Mouse (Mus musculus): ENCODE data around the gene Srgap2. TPM values are rescaled to one million over a fixed set of nuclear protein-coding genes. Genes with fewer than 3 reads are reported as not detected.
"Not testable (repeated sequence)": the region's sequence is repeated elsewhere in the genome, so short reads cannot be mapped to it uniquely, and the experiment has no call there.

Srgap2 gene
- 10 to 100 TPM; 83.4 to 92.0 TPM for total RNA-seq (2021)
- long read RNA-seq, experiment 1, partial matches to known transcripts, result 12 of 31 reads
- long read RNA-seq, experiment 1, other reads (novel, unspliced or antisense), result 17 of 31 reads
- long read RNA-seq, experiment 2, full-length matches to known transcripts, result 14 of 75 reads
- long read RNA-seq, experiment 2, partial matches to known transcripts, result 22 of 75 reads
- long read RNA-seq, experiment 2, other reads (novel, unspliced or antisense), result 39 of 75 reads

DNA sequence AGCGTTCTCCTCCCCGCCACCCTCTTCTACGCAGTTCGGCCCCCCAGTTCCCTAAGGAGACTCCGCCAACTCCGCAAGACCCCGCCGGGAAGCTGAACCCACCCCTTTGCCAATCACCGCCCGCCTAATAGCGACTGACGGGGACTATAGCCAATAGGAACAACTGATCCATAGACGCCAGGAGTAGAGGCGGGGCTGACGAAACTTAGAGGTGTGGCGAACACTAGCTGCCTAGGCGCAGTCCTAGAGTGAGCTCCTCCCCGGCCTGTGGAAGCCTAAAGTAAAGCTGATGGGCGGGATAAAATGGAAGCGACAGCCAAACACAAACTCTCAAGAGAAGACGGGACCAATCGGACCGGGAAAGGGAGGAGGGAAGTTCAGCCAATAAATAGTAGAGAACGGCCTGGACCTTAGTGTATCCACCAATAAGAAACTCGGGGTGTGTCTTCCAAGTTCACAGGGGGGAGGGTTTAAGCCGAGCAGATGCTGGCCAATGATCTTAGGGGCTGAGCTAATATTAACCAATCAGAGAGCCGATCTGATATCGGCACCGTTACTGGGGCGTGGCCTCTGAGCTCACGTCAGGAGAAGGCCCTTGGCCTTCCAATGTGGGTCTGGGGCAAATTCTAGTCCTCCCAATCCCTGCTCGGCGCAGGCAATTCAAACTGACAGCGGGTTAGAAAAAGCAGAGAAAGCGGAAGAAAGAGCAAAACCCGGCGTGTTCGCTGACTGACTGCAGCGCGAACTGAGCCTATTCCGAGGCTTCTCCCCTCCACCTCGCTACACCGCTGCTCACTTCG, at the start of gene Srgap2, which contains the start of gene Fam72a:
TSS of gene Srgap2 (minus strand) at position 72 of the 800 bp plus-strand sequence.
TSS of gene Fam72a (plus strand) at position 623 of the 800 bp plus-strand sequence.
- TF ChIP-seq CTCF (conservative IDR thresholded peaks at IDR 0.05), result no peak
- Histone ChIP-seq H3K4me3 (peak within 1 kb of the TSS; percentile 83), H3K27ac (peak within 1 kb of the TSS; percentile 95)
- DNase-seq (ENCODE audit: low spot score in 2 of 2), result peak; percentile 99

DNA sequence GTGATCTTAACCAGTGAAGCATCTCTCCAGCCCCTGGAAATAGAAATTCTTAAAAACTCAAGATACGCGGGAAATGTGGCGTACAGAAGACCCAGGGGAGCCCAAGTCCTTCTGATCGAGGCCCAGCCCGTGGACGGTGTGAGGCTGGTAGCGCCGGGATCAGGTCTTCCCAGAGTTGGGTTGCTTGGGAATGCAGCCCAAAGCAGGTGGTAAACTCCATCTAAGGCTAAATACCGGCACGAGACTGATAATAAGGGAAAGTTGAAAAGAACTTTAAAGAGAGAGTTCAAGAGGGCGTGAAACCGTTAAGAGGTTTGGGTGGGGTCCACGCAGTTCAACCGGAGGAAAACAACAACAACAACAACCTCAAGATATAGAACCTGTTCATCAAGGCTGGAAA, 46.6 kb upstream of the Srgap2 start:
- no peak overlapping the region for H3K4me3 ChIP-seq
- DNase-seq (ENCODE audit: low spot score in 2 of 2), result no peak
- TF ChIP-seq CTCF (conservative IDR thresholded peaks at IDR 0.05), result no peak
- no peak overlapping the region for H3K27ac ChIP-seq

DNA sequence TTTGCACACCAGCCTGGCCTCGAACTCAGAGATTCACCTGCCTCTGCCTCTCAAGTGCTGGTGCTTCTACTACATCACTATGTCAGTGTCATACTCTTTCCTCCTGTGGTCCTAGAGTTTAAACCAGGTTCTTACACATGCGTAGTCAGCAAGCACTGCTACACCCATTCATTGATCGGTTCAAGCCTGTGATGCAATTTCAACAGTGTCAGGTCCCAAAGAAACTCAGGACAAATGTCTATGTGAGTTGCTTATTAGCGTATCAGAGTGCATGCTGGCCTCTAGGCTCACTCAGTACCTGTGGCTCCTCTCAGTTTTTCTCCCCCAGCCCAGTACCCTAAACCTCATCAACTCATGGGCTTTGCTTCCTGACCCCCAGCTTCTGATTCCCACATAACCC, 43.2 kb upstream of the Srgap2 start:
- Histone ChIP-seq H3K27ac (no peak overlapping the region), H3K4me3 (no peak overlapping the region)
- TF ChIP-seq CTCF (conservative IDR thresholded peaks at IDR 0.05), result no peak
- no peak for DNase-seq (ENCODE audit: low spot score in 2 of 2)

DNA sequence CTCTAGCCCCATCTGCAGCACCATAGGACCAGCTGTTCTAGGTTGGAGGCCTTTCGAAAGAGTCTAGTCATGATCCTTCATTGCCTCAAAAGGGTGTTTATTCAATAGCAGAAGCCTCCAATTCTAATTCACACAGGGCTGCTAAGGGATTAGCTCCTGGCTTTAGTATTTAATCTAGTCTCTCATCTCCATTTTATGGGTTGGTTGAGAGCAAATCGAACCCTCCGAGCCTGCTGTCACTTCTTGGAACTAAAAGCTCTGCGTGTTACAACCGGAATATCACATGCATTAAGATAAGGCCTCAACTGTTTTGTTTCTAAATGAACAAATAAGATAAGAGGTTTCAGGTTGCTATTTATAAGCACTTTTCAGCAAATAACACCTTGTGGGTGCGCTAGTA, 42.6 kb upstream of the Srgap2 start:
- no peak for TF ChIP-seq CTCF (conservative IDR thresholded peaks at IDR 0.05)
- no peak for DNase-seq (ENCODE audit: low spot score in 2 of 2)
- no peak overlapping the region for H3K27ac ChIP-seq
- no peak overlapping the region for H3K4me3 ChIP-seq

DNA sequence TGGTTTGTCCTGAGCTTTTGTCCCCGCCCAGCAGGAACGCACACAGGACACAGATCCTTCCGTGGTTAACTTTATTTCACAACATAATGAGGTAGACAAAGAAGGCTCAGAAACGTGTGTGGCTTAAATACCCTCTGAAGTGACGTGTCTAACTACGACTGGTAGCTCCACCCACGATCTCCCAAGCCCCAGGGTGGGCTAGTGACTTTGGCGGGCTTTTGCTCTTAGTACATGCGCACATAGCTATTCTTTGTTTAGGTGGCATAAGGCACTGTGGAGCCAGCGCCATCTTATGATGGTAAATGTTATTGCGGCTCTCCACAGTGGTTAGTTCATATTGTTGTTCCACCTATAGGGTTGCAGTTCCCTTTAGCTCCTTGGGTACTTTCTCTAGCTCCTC, 38.9 kb upstream of the Srgap2 start:
- H3K27ac ChIP-seq; H3K4me3 ChIP-seq; DNase-seq (ENCODE audit: low spot score in 2 of 2): not testable (repeated sequence)
- TF ChIP-seq CTCF (conservative IDR thresholded peaks at IDR 0.05), result peak; percentile 64

DNA sequence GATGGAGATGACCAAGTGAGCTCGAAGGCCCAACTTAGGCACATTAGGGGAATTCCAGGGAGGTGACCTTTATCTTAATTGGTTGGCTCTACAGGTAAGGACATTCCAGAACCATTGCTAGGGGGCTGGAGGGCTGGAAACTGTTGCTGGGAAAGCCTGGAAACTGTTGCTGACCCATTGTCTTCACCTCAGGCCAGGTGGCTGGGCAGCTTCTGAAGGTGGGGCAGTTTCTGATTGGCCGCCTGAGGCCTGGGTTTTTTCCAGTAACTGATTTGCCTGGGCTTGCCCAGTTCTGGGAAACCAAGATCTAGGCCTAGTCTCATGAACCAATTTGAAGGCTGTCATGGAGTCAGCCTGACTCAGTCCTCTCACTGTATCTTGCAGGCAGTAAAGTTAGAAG, 34.9 kb upstream of the Srgap2 start:
- TF ChIP-seq CTCF (conservative IDR thresholded peaks at IDR 0.05), result no peak
- Histone ChIP-seq H3K4me3 (no peak overlapping the region), H3K27ac (no peak overlapping the region)
- no peak for DNase-seq (ENCODE audit: low spot score in 2 of 2)

DNA sequence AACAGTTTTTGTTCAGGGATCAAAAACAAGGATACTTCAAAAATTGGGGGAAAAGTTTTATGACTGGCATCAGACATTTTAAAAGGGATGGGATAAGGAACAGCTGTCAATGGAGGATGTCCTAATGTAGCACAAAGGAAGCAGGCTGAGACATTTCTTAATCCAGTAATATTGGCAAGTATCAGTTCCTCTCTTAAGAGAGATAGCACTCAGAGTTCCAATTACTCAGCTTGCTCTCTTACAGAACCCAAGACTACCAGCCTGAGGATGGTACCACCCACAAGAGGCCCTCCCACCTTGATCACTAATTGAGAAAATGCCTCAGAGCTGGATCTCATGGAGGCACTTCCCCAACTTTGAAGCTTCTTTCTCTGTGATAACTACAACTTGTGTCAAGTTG, 33.3 kb upstream of the Srgap2 start:
- Histone ChIP-seq H3K4me3 (no peak overlapping the region), H3K27ac (no peak overlapping the region)
- no peak for DNase-seq (ENCODE audit: low spot score in 2 of 2)
- TF ChIP-seq CTCF (conservative IDR thresholded peaks at IDR 0.05), result no peak

DNA sequence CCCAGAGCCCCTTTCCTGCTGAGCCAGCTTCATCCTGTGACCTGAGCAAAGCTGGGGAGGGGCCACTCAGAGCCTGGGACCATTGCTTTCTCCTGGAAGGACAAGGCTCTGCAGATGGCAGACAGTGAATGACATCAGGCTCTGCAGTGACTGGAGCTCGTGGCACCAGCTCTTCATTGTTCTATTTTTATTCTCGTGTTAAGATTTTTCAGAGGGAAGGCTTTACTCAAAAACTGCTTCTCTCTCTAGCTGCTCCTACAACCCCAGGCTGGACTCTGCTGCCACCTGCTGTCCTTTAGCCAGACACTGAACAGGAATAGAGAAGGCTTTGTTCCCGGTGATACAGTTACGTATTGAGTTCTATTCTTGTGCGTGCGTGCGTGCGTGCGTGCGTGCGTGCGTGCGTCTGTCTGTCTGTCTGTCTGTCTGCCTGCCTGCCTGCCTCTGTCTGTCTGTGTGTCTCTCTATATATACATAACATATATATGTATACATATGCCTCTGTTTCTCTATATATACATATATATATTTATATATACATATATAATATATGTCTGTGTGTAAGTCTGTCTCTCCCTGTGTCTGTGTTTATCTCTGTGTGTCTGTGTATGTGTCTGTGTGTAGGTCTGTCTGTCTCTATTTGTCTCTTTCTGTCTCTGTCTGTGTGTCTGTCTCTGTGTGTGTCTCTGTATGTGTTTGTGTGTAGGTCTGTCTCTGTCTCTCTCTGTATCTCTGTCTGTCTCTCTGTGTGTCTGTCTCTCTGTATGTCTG, 28.1 kb upstream of the Srgap2 start:
- peak; percentile 84 for TF ChIP-seq CTCF (conservative IDR thresholded peaks at IDR 0.05)
- peak overlapping the region; percentile 84 for H3K27ac ChIP-seq
- peak; percentile 77 to 82 for DNase-seq (ENCODE audit: low spot score in 2 of 2)
- H3K4me3 ChIP-seq, result peak overlapping the region; percentile 6; the same call in 1 of the 2 replicates

DNA sequence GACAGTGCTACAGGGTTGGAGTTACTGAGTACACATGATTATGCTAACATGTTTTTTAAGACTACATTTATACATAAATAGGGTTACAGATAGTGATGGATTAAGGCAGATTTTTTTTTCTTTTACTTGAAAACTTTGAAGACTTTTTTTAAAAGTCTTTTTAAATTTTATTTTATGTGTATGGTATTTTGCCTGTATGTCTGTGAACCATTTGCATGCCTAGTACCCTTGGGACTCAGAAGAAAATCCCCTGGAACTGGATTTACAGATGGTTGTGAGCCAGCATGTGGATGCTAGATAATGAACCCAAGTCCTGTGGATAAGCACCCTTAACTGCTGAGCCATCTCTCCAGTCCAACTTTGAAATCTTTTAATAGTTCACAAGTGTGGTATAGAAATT, 26.3 kb upstream of the Srgap2 start:
- TF ChIP-seq CTCF (conservative IDR thresholded peaks at IDR 0.05), result no peak
- Histone ChIP-seq H3K27ac (no peak overlapping the region), H3K4me3 (no peak overlapping the region)
- no peak for DNase-seq (ENCODE audit: low spot score in 2 of 2)

DNA sequence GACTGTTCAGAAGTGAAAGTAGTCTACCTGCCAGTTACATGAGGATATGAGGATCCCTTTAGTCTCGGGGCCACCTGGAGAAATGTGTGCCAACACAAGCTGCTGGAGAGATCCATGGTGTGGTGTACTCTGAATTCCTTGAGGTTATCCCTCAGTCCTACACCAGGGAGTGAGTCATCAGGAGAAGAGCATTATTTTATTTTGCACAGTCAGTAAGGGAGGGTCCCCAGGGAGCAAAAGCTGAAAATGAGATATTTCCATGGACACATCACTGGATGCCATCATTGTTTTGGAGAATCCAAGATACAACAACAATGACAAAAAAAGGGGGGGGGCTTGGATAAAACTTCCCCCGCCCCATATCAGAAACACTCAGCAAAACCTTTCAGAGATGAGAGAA, 24.8 kb upstream of the Srgap2 start:
- TF ChIP-seq CTCF (conservative IDR thresholded peaks at IDR 0.05), result no peak
- Histone ChIP-seq H3K4me3 (no peak overlapping the region), H3K27ac (no peak overlapping the region)
- DNase-seq (ENCODE audit: low spot score in 2 of 2), result no peak

DNA sequence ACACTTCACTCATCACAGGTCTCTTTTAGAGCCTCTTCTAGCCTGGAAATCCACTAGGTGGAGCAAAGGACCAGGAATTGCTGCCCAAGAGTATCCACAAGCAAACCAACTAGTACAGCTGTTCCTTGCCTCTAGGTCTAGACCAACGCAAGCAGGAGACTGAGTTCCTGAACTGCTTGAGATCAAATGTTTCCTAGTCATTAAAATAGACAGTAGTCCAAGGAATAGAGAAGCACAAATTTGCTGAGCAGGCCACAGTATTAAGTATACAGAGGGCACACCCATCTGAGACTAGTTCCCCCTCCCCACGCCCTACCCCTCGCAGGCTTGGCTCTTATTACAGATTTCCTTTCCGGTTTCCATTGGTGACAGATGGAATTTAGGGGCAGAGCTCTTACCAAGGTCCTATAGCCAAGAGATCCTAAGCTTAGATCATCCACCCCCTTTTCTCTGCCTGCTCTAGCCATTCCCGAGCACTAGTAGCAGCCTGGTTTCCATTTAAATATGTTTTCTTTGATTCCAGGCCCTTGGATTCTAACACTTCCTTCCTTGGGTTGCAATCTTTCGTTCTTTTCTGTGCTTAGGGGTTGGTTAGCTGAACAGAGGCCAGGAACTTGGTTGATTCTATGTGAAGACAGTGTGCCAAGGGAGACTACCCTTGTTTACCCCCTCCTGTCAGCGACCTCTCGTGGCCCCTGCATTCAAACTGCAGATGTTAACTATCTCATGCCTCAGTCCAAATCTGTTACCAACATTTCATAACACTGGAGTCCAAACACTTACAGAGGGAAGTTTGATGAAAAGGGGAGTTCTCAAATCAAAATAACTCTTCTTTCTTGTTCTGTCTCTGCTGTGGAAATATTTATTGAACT, 21.6 kb upstream of the Srgap2 start:
- Histone ChIP-seq H3K27ac (peak overlapping the region; percentile 3; the same call in 1 of the 2 replicates), H3K4me3 (no peak overlapping the region)
- peak; percentile 80 for TF ChIP-seq CTCF (conservative IDR thresholded peaks at IDR 0.05)
- peak; percentile 33 to 53 for DNase-seq (ENCODE audit: low spot score in 2 of 2)
